8 mouse cellular contexts compared by ENCODE assay signal in genomic region chr11:95533484-95534160, GRCm38 (mm10). TPM values are rescaled to one million over a fixed set of nuclear protein-coding genes. Genes with fewer than 3 reads are reported as not detected.
A peak's percentile ranks its signal among the peaks of the same experiment; 100 is the strongest.
DNase-seq lines count a peak whose midpoint lies in the region; ATAC-seq lines count a peak whose summit lies in the region.

No protein-coding gene starts in this region.

- H3K36me3 ChIP-seq in intestine, embryonic 16.5 days (ENCODE audit: control insufficient read depth, insufficient read depth, low read length): no peaks in the 10 kb centered on the region
- H3K36me3 ChIP-seq in midbrain, embryonic 11.5 days (ENCODE audit: control insufficient read depth, insufficient read depth, low read length): no peaks in the 10 kb centered on the region

- 20% methylated on average over 24 of the region's 24 CpGs for whole genome bisulfite sequencing in intestine, embryonic 16.5 days
- 23% methylated on average over 24 of the region's 24 CpGs for WGBS in midbrain, embryonic 11.5 days

- intact Hi-C loops in left cerebral cortex, postnatal 36 days (cut with DNase I): loop anchor here (2.0 to 10.0 kb wide), 3 partner anchors 53 to 231 kb away; partner anchors contain the start of gene Ngfr

- H3K4me1 ChIP-seq in intestine, embryonic 16.5 days (ENCODE audit: control insufficient read depth, insufficient read depth, low read length): 0 out of 2 replicates have a peak, but pooled peaks cover 3% of the 10 kb centered on the region
- peaks cover 2% of the 10 kb centered on the region; the same call in 1 of the 2 replicates for H3K4me1 ChIP-seq in midbrain, embryonic 11.5 days (ENCODE audit: control insufficient read depth, insufficient read depth, low read length)

- peak; percentile 91 for ATAC-seq in intestine, embryonic 16.5 days
- peak; percentile 80 for ATAC-seq in midbrain, embryonic 11.5 days (ENCODE audit: low FRiP score)

- H3K9ac ChIP-seq in intestine, embryonic 16.5 days (ENCODE audit: low read depth, low read length): peak overlapping the region; percentile 21; the same call in 1 of the 2 replicates
- peak overlapping the region; percentile 40 for H3K9ac ChIP-seq in midbrain, embryonic 11.5 days (ENCODE audit: low read length)

- peaks cover 5% of the 10 kb centered on the region; the same call in 1 of the 2 replicates for H3K27me3 ChIP-seq in intestine, embryonic 16.5 days (replicated peaks; ENCODE audit: control insufficient read depth, insufficient read depth, low read length)
- no peaks in the 10 kb centered on the region for H3K27me3 ChIP-seq in midbrain, embryonic 11.5 days (ENCODE audit: control insufficient read depth, insufficient read depth, low read length)

- DNase-seq in adrenal gland, adult 8-10 months: peak; percentile 77
- DNase-seq in embryo, embryonic 11.5 days (ENCODE audit: low read depth, low spot score): peak; percentile 83
- peak; percentile 94 to 96 for DNase-seq in gastrocnemius, postnatal 4 days (ENCODE audit: low spot score in 2 of 2)
- peak; percentile 83 to 86 for DNase-seq in left cerebral cortex, postnatal 36 days (ENCODE audit: low spot score in 2 of 2)
- peak; percentile 99 for DNase-seq in midbrain, embryonic 11.5 days (ENCODE audit: low spot score, missing footprints)
- DNase-seq in right cerebral cortex, postnatal 4 days: peak; percentile 97
- peak; percentile 87 to 94 for DNase-seq in urinary bladder, postnatal 4 days (ENCODE audit: low spot score in 2 of 2)

- no peak overlapping the region for H3K4me3 ChIP-seq in intestine, embryonic 16.5 days (ENCODE audit: low read length)
- no peak overlapping the region for H3K4me3 ChIP-seq in midbrain, embryonic 11.5 days (ENCODE audit: low read depth, low read length)

- H3K9me3 ChIP-seq in intestine, embryonic 16.5 days (ENCODE audit: control insufficient read depth, low read length): no peaks in the 10 kb centered on the region
- no peaks in the 10 kb centered on the region for H3K9me3 ChIP-seq in midbrain, embryonic 11.5 days (ENCODE audit: control insufficient read depth, low read length)

- peak overlapping the region; percentile 34 for H3K4me2 ChIP-seq in intestine, embryonic 16.5 days (ENCODE audit: low read depth, low read length)
- H3K4me2 ChIP-seq in midbrain, embryonic 11.5 days: peak overlapping the region; percentile 35

- H3K27ac ChIP-seq in intestine, embryonic 16.5 days (ENCODE audit: low read length): no peak overlapping the region
- H3K27ac ChIP-seq in midbrain, embryonic 11.5 days (ENCODE audit: low read depth, low read length): no peak overlapping the region

RNA-seq across cellular contexts. Expression of gene Nxph3, which starts 19.3 kb away (rescaled TPM):
- total RNA-seq in adrenal gland, adult 8-10 months (2022): 1 to 10 TPM; 3.0 to 5.8 (median 3.9) TPM
- total RNA-seq in gastrocnemius, postnatal 4 days (2021): 1 to 10 TPM; 1.3 to 1.8 TPM
- 0.32 and 0.37 TPM in 2 replicates for polyA plus RNA-seq in intestine, embryonic 16.5 days (2015; fragmentation: Nextera tagmentation; extraction: Ambion mirVana)
- 10 to 100 TPM; 29.0 to 40.6 TPM for total RNA-seq in left cerebral cortex, postnatal 36 days (2021)
- polyA plus RNA-seq in midbrain, embryonic 11.5 days (2014; fragmentation: Nextera tagmentation; extraction: Ambion mirVana): 0.20 and 0.37 TPM in 2 replicates

RNA-seq across cellular contexts. Expression of gene Ngfr, which starts 53.9 kb away (rescaled TPM):
- 1 to 10 TPM; 4.0 to 6.0 (median 5.2) TPM for total RNA-seq in adrenal gland, adult 8-10 months (2022)
- total RNA-seq in gastrocnemius, postnatal 4 days (2021): 10 to 100 TPM; 24.2 to 25.0 TPM
- polyA plus RNA-seq in intestine, embryonic 16.5 days (2015; fragmentation: Nextera tagmentation; extraction: Ambion mirVana): 15.5 and 15.8 TPM in 2 replicates
- total RNA-seq in left cerebral cortex, postnatal 36 days (2021): 1 to 10 TPM in 1 of 2 experiments, under 1 TPM in 1; 0.74 to 1.7 TPM
- polyA plus RNA-seq in midbrain, embryonic 11.5 days (2014; fragmentation: Nextera tagmentation; extraction: Ambion mirVana): 14.2 and 14.6 TPM in 2 replicates

Comparison
In these comparisons a context has a peak if more than half of its experiments do, and no peak if none do; other contexts are left out.
1. RNA of gene Nxph3, which starts 19.3 kb away (total RNA-seq): 29.0 to 40.6 TPM in left cerebral cortex, postnatal 36 days; 3.0 to 5.8 TPM in adrenal gland, adult 8-10 months and 1.3 to 1.8 TPM in gastrocnemius, postnatal 4 days; every median in the first group is over 4 times any median in the second.
2. Peak in every context shown above with its lines, with median percentiles within 50 percentile points of each other: DNase-seq.